In genomic region chr14:123201426-123202274, GRCm38 (mm10) we compare ENCODE assay signal across 9 mouse cellular contexts.
DNase-seq lines count a peak whose midpoint lies in the region; ATAC-seq and TF ChIP-seq lines count a peak whose summit lies in the region.
"Had no signal": no experiment of that assay in that cellular context is flagged by ENCODE, and none has a peak within 500 bp of the region (broad histone marks: within the 10 kb centered on the region; RNA-seq: fewer than 3 reads in every experiment).

No protein-coding gene starts in this region.

- DNase-seq in neural tube, embryonic 10.5 days (ENCODE audit: extremely low spot score, low spot score): no peak
- DNase-seq in heart, postnatal 10 days: peak; percentile 64 to 66
- DNase-seq in layer of hippocampus, postnatal 25 days (ENCODE audit: extremely low spot score in 1 of 2, low spot score in 1 of 2): peak; percentile 37 to 64
- no peak for DNase-seq in B cell, adult 2 months
- DNase-seq in thymus, postnatal 4 days: no peak

- H3K36me3 ChIP-seq in neural tube, embryonic 13.5 days: no peaks in the 10 kb centered on the region
- H3K36me3 ChIP-seq in forebrain, embryonic 12.5 days (replicated peaks): no peaks in the 10 kb centered on the region
- no peaks in the 10 kb centered on the region for H3K36me3 ChIP-seq in myocyte (ENCODE audit: control insufficient read depth, insufficient read depth)
- H3K36me3 ChIP-seq: G1E had no signal

- intact Hi-C loops in heart, postnatal 10 days (cut with DNase I): no loop called here

- peaks cover 22% of the 10 kb centered on the region for H3K4me1 ChIP-seq in neural tube, embryonic 13.5 days (replicated peaks)
- 0 out of 2 replicates have a peak, but pooled peaks cover 7% of the 10 kb centered on the region for H3K4me1 ChIP-seq in forebrain, embryonic 12.5 days

- H3K9ac ChIP-seq in neural tube, embryonic 13.5 days: no peak overlapping the region
- no peak overlapping the region for H3K9ac ChIP-seq in forebrain, embryonic 12.5 days

- no peak overlapping the region for H3K4me3 ChIP-seq in neural tube, embryonic 13.5 days
- no peak overlapping the region for H3K4me3 ChIP-seq in forebrain, embryonic 12.5 days (replicated peaks)
- no peak overlapping the region for H3K4me3 ChIP-seq in myocyte

- no peaks in the 10 kb centered on the region for H3K79me2 ChIP-seq in myocyte (ENCODE audit: control insufficient read depth, insufficient read depth)

- H3ac ChIP-seq in myocyte (ENCODE audit: control insufficient read depth, insufficient read length): no peak overlapping the region

- H3K27ac ChIP-seq in neural tube, embryonic 13.5 days (replicated peaks): peak overlapping the region; percentile 75
- peak overlapping the region; percentile 31; the same call in 1 of the 2 replicates for H3K27ac ChIP-seq in forebrain, embryonic 12.5 days

- no peak for TF ChIP-seq POLR2A in myocyte (IDR thresholded peaks at IDR 0.05; ENCODE audit: insufficient read length, low read depth)

- no peaks in the 10 kb centered on the region for H3K27me3 ChIP-seq in neural tube, embryonic 13.5 days
- no peaks in the 10 kb centered on the region for H3K27me3 ChIP-seq in forebrain, embryonic 12.5 days
- no peaks in the 10 kb centered on the region for H3K27me3 ChIP-seq in myocyte (ENCODE audit: control insufficient read depth, insufficient read depth, insufficient read length)

- ATAC-seq in neural tube, embryonic 13.5 days (ENCODE audit: low read depth): peak; percentile 87
- ATAC-seq in forebrain, embryonic 12.5 days (ENCODE audit: low FRiP score): peak; percentile 30; the same call in 1 of the 2 replicates

- WGBS in neural tube, embryonic 13.5 days: 56% methylated on average over 14 of the region's 14 CpGs
- 60% methylated on average over 14 of the region's 14 CpGs for WGBS in forebrain, embryonic 12.5 days

- H3K4me2 ChIP-seq in neural tube, embryonic 13.5 days: no peak overlapping the region; the same call in 1 of the 2 replicates
- H3K4me2 ChIP-seq in forebrain, embryonic 12.5 days: no peak overlapping the region
- peak overlapping the region; percentile 79 for H3K4me2 ChIP-seq in myocyte (ENCODE audit: low read depth)

- no peaks in the 10 kb centered on the region for H3K9me3 ChIP-seq in neural tube, embryonic 13.5 days
- no peaks in the 10 kb centered on the region for H3K9me3 ChIP-seq in forebrain, embryonic 12.5 days
- H3K9me3 ChIP-seq: G1E had no signal

TF ChIP-seq in myocyte, 11 proteins besides CTCF, POLR2A, EP300 and RAD21:
- TF ChIP-seq MYOD1 (IDR thresholded peaks at IDR 0.05; ENCODE audit: control insufficient read depth in 1 of 3, insufficient read length in 2 of 3, low read depth in 2 of 3): no peak
- TF ChIP-seq SRF (IDR thresholded peaks at IDR 0.05; ENCODE audit: control insufficient read depth, insufficient read length, low read depth): no peak
- no peak for TF ChIP-seq TCF12 (IDR thresholded peaks at IDR 0.05; ENCODE audit: insufficient read depth, poor library complexity, severe bottlenecking)
- no peak for TF ChIP-seq CEBPB (IDR thresholded peaks at IDR 0.05; ENCODE audit: insufficient read depth, poor library complexity, severe bottlenecking)
- TF ChIP-seq MAX (IDR thresholded peaks at IDR 0.05; ENCODE audit: low read depth): no peak
- no peak for TF ChIP-seq REST (IDR thresholded peaks at IDR 0.05; ENCODE audit: insufficient read depth, insufficient read length)
- no peak for TF ChIP-seq USF1 (IDR thresholded peaks at IDR 0.05; ENCODE audit: low read depth)
- TF ChIP-seq MYOG (IDR thresholded peaks at IDR 0.05; ENCODE audit: control insufficient read depth in 1 of 3, insufficient read depth in 1 of 3, insufficient read length in 2 of 3, low read depth in 2 of 3): no peak
- TF ChIP-seq TCF3 (IDR thresholded peaks at IDR 0.05; ENCODE audit: insufficient read length, low read depth): no peak
- TF ChIP-seq E2F4 (IDR thresholded peaks at IDR 0.05; ENCODE audit: insufficient read depth): no peak
- no peak for TF ChIP-seq POLR2AphosphoS2 (IDR thresholded peaks at IDR 0.05; ENCODE audit: insufficient read length, low read depth)

Comparison
In these comparisons a context has a peak if more than half of its experiments do, and no peak if none do; other contexts are left out.
1. DNase-seq: peak in heart, postnatal 10 days (2 of 2) and layer of hippocampus, postnatal 25 days (2 of 2); none in neural tube, embryonic 10.5 days (single experiment), B cell, adult 2 months (0 of 2) and thymus, postnatal 4 days (single experiment).